Mouse (Mus musculus): ENCODE measurements at regions not wholly inside any gene's neighbourhood (a gene's known extent, or its start where the extent isn't known, plus 50 kb on each side); places are given as distances from the start of the nearest gene placed in this dataset.

- no peak for DNase-seq (ENCODE audit: low read depth, low spot score)
These were observed 61.7 kb downstream of the Thnsl1 start for GRCm38 (mm10) chr2:21267149-21267761.

GRCm38 (mm10) chr2:21269989-21270846 lies 64.7 kb downstream of the Thnsl1 start:
- DNase-seq (ENCODE audit: low read depth, low spot score), result no peak

GRCm38 (mm10) chr2:21273416-21273815 lies 67.9 kb downstream of the Thnsl1 start:
- DNase-seq (ENCODE audit: low read depth, low spot score), result no peak

GRCm38 (mm10) chr2:21275315-21275714 lies 69.8 kb downstream of the Thnsl1 start:
- no peak for DNase-seq (ENCODE audit: low read depth, low spot score)

GRCm38 (mm10) chr2:21280794-21281420 lies 75.4 kb downstream of the Thnsl1 start:
- DNase-seq (ENCODE audit: low read depth, low spot score), result peak; percentile 74

GRCm38 (mm10) chr2:21282505-21283200 lies 77.1 kb downstream of the Thnsl1 start:
- DNase-seq (ENCODE audit: low read depth, low spot score), result no peak

GRCm38 (mm10) chr2:21284881-21285280 lies 79.4 kb downstream of the Thnsl1 start:
- no peak for DNase-seq (ENCODE audit: low read depth, low spot score)

GRCm38 (mm10) chr2:21287786-21288185 lies 79.6 kb upstream of the Gpr158 start:
- DNase-seq (ENCODE audit: low read depth, low spot score), result no peak

- DNase-seq (ENCODE audit: low read depth, low spot score), result no peak
These were observed 74.6 kb upstream of the Gpr158 start for GRCm38 (mm10) chr2:21292669-21293151.

- DNase-seq (ENCODE audit: low read depth, low spot score), result no peak
These were observed 73.3 kb upstream of the Gpr158 start for GRCm38 (mm10) chr2:21294002-21294401.

- no peak for DNase-seq (ENCODE audit: low read depth, low spot score)
These were observed 67.7 kb upstream of the Gpr158 start for GRCm38 (mm10) chr2:21299681-21300080.

Data from ES-CJ7 (cell line).